Mouse (Mus musculus) layer of hippocampus, postnatal 25 days (tissue): ENCODE results near the gene Mindy1. TPM values are rescaled to one million over a fixed set of nuclear protein-coding genes. Genes with fewer than 3 reads are reported as not detected.
A peak's percentile ranks its signal among the peaks of the same experiment; 100 is the strongest.

Experiments
- DNase-seq, 2 experiments: peaks; one replicate each; pipeline ENCODE4 v3.0.0; 2022; ENCODE audit warnings: mixed read lengths in 2 of 2, low spot score in 1 of 2; ENCODE audit errors: extremely low spot score in 1 of 2
- total RNA-seq, 2 experiments: library from RNA; stranded (reverse); gene quantifications; 2 replicates each; pipeline ENCODE4 v1.2.3; 2021

Mindy1 gene
- total RNA-seq = 10 to 100 TPM; 21.5 to 24.2 TPM

DNA sequence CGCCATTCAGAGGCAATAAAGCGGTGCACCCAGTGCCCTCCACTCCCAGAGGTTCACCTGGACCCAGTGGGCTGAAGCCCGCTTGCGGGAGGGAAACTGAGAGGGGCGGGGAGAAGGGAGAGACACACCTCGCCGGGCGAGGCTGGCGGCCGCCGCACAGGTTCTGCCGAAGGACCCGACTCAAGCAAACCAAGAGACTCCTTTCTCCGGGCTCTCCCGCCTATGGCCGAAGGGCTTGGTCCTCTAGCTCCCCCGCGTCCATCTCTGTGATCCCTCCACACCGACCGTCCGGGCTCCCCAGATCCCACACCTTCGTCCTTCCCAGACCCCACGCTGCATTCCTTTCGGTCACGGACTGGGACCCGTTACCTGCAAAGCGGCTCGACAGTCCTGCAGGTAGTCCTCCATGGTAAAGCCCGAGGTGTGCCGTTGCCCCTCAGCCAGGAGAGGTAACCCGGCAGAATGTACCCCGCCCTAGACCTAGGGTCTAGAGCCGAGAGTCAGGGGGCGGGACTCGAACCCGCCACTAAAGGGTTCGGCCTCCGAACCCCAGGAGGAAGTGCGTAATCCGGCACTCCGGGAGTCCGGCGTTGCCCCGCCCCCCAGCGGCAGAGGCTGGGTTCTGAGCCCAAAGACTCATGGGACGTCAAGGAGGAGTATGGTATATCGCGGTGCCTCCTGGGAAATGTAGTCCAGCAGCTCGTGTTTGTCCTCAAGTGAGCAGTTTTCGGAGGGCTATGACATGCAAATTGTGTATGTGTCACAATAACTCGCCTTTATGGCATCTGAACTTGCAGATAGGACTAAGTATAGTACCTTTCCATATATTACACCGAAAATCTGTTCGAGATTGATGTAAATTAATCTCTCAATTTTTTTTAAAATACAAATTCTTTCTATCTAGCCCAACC lies at the start of gene Mindy1, which contains the start of gene Prune1:
Gene Mindy1, plus strand, starts transcription at position 130 of the 911 bp plus-strand sequence.
Gene Prune1, minus strand, starts transcription at position 861 of the 911 bp plus-strand sequence.
- peak; percentile 97 for DNase-seq

DNA sequence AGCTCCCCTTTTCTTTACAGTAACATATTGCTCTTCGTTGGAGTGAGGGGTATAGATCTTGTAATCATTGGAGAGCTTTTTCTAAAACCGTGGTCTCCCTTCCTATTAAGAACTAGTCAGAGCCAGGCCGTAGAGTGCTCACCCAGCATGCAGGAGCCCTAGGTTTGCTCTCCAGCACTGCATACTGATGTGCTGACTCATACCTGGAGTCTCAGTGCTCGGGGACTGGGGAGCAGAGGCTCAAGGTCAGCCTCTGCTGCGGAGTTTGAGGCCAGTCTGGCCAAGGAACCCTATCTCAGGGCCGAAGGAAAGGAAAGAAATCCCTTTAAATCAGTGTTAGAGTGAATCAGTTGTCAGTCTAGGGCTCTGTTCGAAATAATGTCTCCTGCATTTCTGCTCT lies 48.4 kb upstream of the Mindy1 start:
- DNase-seq = no peak

DNA sequence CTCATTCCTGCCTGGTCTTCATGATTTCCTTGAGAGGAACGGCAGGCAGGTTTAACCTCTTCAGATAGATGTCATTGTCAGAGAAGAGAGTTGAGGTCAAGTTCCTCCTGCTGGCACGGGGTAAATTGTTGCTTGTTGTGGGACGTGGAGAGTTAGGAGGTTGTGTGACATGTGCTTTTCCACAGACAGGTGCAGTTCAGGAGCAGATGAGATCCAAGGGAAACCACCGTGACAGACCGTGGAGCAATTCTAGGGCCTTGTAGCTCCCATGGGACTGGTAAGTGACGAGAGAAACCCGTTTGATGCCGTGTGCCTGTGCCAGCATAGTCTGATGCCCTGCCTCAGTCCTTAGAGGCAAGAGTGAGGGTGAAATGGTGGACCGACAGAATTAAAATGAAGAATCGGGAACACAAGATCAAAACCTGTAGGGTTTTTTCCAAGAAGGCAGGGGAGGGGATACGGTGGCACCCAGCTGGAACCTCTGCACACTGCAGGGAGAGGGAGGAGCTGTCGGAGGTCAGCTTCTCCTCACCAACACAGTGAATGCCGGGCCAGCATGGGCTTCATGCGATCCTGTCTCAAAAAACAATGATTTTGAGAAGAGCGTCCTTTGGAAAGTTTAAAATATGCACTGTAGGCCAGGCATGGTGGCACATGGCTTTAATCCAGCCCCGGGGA lies 47.7 kb upstream of the Mindy1 start:
- no peak for DNase-seq

DNA sequence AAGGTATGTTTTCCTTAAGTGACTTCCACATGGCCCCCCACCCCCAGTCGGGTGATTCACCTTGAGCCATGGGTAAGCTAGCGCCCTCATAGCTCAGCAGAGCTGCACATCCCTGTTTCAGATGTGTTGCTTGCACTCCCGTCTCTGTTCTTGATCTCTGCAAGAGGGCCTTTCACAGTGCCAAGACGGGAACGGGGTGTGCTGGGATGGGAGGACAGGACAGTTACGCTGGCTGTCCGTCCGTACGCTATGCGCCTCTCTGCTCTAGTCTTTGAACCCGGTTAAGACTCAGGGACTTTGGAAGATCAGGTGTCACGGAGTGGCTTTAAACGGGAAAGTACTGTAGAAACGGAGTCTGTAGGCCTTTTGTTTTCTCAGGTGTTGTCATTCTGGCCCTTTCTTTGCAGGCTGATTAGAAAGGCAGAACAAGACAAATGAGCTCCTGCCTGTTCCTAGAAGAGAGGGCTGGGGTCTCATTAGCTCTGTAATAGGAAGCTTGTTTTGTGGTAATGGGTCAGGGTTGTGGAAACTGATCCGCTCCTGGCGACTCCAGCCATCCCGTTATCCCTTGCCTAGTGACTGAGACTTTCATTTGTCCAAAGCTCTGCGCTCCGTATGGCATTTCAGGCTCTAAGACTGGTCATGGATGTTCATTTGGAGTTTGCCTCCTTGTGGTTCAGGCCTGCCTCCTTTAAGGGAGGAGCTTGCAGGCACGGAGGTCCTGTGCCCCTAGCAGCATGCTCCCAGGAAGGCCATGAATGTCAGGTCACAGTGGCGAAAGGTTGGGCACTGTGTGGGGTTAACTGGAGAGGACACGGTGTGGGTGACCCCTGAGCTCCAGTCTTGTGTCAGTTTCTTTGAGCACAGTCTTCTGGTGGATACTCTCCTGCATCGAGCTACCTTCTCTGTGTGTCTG lies 45.5 kb upstream of the Mindy1 start:
- no peak for DNase-seq

DNA sequence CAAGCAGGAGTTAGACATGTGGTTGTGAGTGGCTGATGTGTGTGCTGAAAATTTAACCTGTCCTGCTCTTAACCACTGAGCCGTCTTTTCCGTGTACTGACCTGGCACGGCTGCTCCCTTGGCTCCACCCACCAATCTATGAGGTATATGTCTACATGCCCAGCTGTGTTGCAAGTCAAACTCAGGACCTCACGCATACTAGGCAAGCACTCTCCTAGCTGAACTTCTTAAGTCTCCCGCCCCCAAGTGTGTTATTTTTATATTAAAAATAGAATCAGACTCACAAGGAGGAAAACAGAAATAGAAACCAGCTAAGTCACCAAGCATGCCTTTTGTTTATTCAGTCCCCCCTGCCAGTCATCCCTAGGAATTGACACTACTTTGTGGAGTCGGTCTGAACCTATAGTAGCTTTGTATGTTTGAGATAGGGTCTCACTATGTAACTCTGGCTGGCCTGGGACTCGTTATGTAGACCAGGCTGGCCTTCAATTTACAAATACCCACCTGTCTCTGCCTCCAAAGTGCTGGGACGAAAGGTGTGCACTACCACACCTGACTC lies 43.5 kb upstream of the Mindy1 start:
- DNase-seq = no peak

DNA sequence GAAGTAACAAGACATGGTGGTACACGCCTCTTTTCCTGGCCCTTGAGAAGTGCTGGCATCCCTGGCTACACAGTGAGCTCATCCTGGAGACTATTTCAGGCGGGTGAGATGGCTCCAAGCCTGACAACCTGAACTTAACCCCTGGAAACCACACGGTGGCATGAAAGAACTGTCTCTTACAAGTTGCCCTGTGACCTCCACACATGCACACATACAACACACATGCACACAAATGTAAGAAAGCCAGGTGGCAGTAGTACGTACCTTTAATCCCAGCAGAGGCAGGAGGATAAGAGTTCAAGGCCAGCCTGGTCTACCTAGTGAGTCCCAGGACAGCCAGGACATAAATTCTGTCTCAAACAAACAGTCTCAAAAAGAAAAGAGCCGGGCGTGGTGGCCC lies 42.1 kb upstream of the Mindy1 start:
- DNase-seq = no peak

DNA sequence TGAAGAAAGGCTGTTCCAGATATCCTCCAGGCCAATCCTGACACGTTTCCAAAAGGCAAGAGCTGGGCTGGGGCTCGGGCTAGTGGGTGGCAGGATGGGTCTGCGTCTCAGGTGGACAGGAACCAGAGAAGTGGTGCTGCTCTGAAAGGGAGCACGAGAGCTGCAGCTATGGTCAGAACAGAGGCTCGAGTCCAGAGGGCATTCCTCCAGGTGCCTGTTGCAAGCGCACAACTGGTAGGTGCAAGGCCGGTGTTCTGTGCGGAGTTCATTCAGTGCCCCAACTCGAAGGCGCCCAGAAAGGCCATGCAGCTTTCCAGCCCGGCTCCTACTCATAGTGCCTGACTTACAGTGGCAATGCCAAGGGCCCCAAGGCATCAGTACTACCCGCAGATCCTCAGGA lies 41.2 kb upstream of the Mindy1 start:
- no peak for DNase-seq

DNA sequence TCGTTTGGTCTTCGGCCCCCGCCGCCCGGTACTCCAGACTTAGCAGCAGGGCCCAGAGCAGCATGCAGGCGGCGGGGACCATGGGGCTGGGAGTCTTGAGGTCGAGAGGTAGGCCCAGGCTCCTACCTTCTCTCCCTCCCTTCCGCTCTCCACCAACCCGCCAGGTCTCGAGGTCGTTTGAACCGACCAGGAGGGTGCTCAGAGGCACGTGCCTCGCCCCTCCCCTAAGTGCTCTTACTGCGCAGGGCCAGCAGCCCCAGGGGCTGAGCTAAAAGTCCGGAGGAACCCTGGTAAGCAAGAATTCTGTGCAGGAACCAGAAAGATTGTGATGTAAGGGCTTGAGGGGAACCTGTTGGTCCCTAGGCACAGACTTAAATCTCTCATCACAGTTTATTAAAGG lies 40.2 kb upstream of the Mindy1 start:
- DNase-seq = no peak

DNA sequence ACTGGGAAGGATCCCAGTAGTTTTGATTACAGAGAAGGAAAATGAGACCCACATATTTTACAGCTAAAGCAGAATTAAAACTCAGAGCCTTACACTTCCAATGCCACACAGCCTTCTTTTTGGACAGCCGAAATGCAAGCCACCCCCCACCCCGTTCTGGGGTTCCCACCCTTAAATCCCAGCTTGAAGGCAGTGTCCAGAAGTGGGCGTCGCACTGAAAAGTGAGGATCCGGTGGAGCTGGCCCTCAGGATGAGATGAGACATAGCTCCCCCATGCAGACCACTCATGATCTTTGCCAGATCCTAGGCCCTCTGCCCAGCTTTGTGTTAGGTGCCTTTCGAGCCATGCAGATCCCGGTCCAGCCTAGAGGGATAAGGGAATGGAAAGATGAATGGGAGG lies 39.6 kb upstream of the Mindy1 start, which contains the start of gene Gm128:
Gene Gm128, minus strand, starts transcription at position 101 of the 400 bp plus-strand sequence.
- DNase-seq = no peak

DNA sequence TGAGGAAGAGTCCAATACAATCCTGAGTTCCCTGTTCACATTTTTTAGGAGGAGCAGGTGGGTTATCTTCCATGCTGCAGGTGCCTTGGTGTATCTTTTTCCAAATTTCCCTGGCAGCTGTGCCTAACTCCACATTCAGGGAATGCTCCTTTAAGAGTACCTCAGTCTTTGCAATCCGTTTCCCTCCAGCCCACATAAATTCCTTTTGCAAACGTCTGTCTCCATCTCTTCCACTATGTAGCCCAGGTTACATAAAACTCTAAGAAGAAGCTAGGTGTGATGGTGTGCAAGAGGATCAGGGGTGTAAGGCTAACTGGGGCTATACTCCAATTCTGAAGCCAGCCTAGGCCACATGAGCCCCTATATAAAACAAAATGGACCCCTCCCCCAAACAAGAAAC lies 38.1 kb upstream of the Mindy1 start:
- DNase-seq = no peak

DNA sequence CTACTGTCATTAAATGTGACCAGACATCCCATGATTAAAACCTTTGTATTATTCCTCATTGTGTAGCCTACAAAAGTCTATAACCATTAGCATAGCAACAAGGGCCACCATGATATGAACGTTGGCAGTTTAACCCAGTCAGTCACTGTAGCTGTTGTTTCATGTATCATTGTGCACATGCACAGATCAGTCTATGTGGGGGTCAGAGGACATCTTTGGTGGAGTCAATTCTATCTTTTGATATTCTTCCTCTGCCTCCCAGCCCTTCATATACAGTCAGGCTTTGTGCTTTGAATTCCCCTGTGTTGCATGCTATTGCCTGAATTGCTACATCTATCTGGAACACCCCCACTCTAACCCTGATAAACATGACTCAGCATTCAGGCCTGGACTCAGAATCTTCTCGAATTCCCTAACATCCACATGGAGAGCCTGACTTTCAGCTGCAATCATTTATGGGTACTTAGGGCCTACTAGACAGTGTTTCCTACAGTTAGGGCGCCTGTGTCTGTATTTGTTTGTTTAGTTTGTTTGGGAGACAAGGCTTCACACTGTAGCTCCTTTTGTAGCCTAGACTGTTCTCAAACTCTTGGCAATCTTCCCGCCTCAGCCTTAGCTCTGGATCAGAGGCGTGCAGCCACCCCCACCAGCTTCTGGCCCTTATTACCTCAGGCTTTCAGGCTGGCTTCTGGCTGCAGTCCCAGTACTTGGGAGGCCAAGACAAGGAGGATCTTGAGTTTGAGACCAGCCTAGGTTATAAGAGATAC lies 34.5 kb upstream of the Mindy1 start:
- DNase-seq = peak in 1 of 2 experiments; percentile 40

DNA sequence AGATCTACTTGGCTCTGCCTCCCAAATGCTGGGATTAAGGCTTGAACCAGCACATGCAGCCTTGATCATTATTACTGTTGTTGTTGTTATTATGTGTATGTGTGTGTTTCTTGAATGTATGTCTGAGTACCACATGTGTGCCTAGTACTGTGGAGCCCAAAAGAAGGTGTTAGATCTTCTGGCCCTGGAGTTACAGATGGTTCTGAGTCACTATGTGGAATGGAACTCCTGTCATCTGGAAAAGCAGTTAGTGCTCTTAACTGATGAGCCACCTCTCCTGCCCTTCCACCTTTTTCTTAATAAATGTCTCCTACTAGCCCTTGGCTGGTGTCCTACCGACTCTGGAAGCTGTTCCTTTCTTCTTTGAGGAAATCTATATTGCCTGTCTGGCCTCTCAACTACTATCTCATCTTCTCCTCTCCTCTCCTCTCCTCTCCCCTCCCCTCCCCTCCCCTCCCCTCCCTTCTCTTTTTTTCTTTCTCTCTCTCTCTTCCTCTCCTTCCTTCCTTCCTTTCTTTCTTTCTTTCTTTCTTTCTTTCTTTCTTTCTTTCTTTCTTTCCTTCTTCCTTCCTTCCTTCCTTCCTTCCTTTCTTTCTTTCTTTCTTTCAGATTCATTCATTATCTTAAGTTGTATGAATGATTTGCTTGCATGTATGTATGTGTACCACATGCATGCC lies 33.3 kb upstream of the Mindy1 start:
- no peak for DNase-seq

DNA sequence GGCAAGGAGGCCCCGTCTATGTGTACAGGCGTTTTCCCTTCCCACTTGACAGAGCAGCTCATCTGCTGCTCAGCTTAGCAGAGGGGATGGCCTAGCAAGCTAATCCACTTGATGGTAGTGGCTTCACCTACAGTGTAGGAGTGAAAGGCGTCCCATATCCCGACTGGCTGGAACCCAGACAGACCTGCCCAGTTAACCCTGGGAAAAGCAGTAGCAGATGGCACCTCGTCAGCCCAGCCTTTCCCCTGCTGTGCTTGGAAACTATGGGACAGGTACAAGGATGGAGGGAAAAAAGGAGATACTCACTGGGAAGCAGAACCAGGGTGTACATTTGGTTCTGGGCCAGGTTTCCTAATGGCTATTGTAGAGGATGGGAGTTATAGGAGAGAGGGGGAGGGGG lies 30.8 kb upstream of the Mindy1 start:
- no peak for DNase-seq

DNA sequence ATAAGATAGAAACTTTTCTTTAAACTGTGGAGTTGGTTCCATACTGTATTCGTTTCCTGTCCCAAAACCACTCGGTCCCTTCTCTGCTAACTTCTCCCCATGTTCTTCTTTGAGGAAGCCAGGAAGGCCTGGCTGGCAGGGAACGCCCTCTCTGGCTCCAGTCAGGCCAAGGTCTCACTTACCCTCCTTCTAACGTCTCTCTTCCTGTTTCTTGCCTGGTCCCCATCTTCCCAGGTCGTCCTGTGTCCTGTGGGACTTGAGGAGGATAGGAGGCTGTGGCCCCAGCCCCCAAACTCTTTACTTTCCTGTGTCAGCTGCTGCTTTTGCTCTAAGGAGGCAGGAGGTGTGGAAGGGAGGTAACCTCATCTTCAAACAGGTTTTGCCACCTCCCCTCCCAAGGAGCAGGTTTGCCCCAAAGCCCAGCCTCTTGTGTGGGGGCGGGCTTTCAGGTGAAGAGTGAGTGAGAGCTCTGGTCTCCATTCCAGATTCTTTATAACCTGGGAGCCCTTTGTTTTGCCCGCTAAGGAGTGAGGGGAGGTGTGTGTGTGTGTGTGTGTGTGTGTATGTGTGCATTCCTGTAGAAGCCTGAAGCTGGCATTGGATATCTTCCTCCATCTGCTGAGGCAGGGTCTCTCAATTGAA lies 30.2 kb upstream of the Mindy1 start, which contains the start of gene Bnipl:
Gene Bnipl, minus strand, starts transcription at position 411 of the 642 bp plus-strand sequence.
- no peak for DNase-seq

DNA sequence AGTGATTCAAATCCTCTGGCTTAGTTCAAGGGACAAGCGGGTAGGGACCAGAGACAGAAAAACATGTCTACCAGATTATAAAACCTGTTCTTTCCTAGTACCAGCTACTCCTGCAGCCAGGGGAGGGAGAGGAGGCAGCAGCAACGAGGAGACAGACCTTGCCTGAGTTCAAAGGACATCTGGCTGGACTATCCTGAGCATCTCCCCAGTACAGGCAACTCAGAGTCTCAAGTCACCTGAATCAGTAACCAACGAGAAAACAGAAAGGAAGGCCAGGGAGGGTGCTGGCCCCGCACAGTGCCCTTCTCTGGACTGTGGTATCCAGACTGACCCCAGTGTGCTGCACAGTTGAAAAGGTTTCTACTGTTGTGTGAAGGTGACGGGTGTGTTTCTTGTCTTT lies 24.2 kb upstream of the Mindy1 start:
- DNase-seq = no peak

DNA sequence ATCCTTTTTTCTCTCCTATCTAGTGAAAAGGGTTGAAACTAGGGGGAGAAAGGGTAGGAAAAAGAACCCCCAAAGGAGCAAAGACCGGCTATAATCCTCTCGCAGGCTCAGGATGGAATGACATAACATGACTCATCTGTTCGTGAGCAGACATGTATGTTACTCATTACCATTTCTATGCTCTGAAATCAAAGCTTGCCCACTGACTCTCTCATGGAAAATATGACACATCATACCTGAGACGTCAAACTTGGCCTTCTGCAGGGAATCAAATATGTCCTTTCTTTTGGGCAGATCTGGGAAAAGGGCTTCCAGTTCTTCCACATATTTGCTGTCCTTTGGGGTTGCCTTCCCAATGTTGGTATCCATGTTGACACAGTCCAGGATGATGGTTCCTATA lies 19.2 kb upstream of the Mindy1 start:
- no peak for DNase-seq

DNA sequence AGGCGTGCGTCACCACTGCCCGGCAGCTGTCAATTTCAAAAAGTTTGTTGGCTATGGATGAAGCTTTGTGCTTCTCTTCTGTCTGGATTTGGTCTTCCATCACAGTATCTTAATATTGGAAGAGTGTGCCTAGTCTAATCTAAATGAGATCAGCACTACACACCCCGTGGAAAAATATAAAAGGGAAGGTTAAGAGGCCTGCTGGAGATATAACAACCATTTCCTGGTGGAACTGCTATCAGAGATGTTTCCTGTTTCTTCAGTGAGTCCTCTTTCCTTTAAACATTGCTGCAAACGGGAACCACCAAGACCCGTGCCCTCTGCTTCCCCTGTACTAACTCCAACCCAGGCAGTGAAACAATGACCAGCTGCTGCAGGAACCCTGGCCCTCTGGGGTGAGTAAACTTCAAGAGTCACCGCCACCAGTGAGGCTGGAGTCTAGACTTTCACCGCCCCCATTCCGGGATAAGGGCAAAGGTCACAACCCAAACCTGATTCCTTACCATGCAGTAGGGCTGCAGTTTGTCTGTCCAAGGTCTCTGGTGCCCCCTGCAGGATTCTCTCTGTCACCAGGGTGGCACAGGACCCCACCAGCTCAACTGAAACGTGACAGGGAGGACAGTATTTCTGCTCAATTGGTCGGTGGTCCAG lies 17.9 kb upstream of the Mindy1 start:
- DNase-seq = peak in 1 of 2 experiments; percentile 64

DNA sequence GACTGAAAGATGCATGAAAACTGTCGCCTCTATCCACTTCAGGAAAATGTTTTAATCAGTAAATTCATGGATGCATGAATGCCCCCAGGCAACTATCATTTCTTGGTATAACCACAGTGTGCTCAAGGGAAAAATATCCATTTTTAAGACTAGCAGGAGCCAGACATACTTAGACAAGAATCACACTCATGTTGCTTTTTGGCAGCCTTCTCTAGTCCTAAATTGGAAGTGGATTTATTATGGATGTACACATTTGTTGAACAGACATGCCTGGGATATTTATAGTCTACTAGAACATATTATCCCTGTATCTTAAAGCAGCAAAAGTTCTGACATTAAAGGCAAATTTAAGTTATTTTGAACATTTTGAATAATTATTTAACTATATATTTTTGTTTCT lies 16.4 kb upstream of the Mindy1 start:
- DNase-seq = no peak
